Mouse (Mus musculus) mesoderm, embryonic 11.5 days (tissue): ENCODE results near the gene Rarres1.
A peak's percentile ranks its signal among the peaks of the same experiment; 100 is the strongest.

Source experiments
- DNase-seq: peaks from one replicate; pipeline ENCODE4 v3.0.0-alpha.2; 2012; ENCODE audit warnings: low read depth, low spot score

Rarres1 gene

GRCm38 (mm10) chr3:67515274-67515801 is at the start of gene Rarres1:
TSS of gene Rarres1 (minus strand) at chr3:67515523.
- DNase-seq, result peak; percentile 39

DNA sequence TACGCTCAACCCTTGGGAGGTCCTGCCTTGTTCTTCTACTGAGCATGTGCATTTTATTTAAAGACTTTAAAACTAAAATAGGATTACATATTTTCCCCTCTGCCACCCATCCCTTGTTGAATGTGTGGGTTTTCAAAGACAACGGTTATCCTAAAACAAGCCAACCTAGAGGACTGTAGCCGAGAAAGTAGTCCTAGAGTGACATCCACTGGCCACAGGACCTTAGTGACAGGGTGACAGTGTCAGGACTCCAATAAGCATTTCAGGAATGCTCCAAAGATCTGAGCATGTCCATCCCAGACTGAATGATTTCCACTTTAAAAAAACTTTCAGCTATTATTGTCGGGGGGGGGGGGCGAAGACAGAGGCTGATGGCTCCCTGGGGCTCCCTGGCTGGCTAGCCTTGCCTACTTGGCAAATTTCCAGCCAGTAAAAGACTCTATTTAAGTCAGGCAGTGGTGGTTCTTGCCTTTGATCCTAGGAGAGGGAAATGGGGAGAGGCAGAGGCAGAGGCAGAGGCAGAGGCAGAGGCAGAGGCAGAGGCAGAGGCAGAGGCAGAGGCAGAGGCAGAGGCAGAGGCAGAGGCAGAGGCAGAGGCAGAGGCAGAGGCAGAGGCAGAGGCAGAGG is 49.5 kb upstream of the Rarres1 start:
- DNase-seq, result no peak

DNA sequence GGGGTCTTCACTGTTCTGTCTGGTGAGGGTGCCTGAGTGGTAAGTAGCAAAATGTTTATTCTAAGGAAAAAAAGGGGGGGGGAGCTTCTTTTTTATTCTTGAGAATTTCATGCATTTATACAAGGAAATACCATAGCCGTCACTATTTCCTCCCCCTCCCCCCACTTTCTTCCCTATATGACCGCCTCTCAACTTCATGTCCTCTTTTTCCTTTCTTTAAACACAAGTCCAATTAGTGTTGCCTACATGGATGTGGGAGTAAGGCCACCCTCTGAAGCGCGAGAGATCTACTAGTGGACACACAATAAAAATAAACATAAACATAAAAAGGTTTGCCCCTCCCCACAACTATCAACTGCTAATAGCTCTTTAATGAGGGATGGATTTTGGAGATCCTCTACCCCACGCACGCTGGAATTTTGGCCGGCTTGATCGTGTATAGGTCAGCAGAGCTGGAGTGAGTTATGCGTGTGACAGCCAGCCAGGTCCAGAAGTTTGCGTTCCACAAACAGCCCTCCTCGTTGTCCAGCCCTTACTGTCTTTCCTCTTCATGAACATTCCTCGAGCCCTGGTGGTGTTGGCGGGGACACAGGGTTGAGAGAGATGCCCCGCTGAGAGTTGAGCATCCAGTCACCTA is 42.5 kb upstream of the Rarres1 start:
- DNase-seq, result no peak

GRCm38 (mm10) chr3:67557200-67557651 is 41.9 kb upstream of the Rarres1 start:
- peak; percentile 52 for DNase-seq

GRCm38 (mm10) chr3:67555211-67555610 is 39.9 kb upstream of the Rarres1 start:
- DNase-seq, result no peak

DNA sequence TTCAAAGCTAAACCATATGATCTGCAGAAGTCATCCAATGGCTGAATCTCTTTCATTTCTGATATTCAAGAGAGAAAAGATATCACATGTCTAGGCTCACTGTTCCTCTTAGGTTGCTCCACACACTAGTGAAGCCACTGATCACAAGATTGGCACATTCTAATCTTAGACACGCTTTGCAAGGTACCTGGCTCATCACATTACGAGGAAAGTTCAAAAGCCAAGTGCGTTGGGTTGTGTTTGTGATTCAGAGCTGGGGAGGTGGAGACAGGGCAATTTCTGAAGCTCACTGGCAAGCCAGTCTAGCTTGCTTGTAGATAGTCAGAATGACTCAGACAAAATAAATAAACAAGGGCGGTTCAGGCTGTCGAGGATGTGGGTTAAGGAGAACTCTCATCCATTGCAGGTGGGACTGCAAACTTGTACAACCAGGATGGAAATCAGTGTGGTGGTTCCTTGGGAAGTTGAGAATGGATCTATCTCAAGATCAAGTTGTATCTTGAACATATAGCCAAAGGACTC is 38.7 kb upstream of the Rarres1 start:
- DNase-seq, result no peak

DNA sequence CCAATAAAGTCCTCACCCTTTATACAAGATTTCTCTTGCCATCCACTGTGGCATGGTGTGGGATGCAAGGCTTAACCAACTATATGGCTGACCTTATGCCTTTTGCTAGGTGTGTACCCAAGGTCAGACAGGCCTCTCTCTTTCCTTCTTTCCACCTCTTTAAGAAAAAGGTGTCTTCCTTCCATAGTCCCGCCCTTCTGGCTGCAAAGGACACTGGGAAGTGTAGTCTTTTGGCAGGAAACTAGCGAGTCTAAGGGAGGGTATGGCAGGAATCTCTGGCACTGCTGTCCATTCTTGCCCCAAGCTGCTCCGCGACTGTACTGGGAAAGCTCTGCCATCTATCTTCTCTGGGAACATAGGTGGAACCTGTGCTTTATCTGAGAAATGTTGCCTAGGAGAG is 38.0 kb upstream of the Rarres1 start:
- DNase-seq, result no peak

GRCm38 (mm10) chr3:67551193-67551592 is 35.9 kb upstream of the Rarres1 start:
- no peak for DNase-seq

DNA sequence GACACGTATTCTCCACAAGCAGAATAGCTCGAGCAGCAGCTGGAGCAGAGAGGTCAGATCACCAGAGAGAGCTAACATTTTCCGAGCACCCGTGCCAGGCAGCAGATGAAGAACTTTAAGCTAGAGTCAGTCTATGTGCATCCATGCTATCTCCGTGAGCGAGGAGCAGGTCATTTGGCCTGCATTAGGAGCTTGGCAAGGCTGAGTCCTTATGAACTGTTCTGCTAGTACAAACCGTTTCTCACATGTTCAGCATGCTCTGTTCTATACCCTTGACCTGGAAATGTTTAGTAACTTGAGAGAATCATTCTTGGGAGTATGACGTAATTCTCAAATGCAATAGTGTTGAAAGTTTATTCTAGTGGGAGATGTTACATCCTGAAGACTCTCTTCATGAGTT is 28.3 kb upstream of the Rarres1 start:
- DNase-seq, result no peak

DNA sequence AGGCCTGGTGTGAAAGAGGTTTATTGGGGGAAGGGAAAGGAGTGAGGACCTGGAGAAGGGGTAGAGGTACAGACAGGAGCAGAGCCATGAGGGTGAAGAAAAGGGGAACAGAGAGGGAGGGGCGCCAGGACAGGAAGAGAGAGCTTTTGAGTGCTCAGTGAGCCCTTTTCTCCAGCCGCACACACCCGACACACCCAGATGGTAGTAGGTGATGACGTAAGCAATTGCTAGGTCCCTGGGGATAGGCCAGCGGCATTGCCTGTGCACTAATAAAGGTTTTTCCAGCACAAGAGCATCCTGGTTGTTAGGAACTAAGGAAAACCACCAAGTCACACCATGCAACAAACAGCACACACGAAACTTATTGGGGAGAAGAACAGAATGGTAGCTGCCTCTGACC is 9.4 kb upstream of the Rarres1 start:
- DNase-seq, result no peak

DNA sequence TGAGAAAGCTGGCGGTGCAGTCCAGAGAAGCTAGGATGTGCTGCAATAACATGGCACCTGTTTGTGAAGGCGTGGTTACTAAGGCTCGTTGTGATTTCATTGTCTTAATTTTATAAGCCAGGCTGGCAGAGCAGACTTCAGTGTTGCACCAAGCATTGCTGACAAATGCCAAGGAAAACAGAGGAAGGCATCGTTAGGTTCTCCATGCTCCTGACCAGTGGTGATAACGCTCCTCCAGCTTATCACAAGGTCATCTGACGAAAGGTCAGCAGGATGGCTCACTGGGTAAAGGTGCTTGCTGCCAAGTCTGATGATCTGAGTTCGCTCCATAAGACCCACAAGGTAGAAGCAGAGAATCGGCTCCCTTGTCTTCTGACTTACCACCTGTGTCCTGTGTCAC is 7.4 kb upstream of the Rarres1 start:
- no peak for DNase-seq

- no peak for DNase-seq
Observed at GRCm38 (mm10) chr3:67520568-67521143, 5.3 kb upstream of the Rarres1 start.

GRCm38 (mm10) chr3:67514801-67515273 is 486 bp downstream of the Rarres1 start:
- DNase-seq, result peak; percentile 21

GRCm38 (mm10) chr3:67512807-67513206 is 2.5 kb downstream of the Rarres1 start:
- peak; percentile 80 for DNase-seq

GRCm38 (mm10) chr3:67508216-67508892 is 7.0 kb downstream of the Rarres1 start:
- DNase-seq, result no peak

- DNase-seq, result no peak
Observed at GRCm38 (mm10) chr3:67505286-67505685, 10.0 kb downstream of the Rarres1 start.

DNA sequence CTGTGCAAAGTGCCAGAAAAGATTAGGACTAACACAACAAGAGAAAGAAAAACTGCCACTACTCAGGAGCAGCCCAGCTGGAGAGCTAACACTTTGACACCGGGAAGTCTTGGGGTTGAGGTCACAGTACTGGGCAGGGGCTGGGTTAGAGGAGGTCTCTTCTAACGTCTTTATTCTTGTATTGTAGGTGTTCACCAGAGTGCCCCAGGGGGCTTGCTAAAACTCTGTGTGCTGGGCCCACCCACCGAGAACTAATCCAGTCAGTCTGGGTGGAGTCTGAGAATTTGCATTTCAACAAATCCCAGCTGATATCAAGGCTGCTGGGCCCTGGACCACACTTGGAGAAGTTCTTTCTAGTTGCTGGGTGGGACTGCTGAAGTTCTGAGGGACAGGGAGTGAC is 11.4 kb downstream of the Rarres1 start:
- no peak for DNase-seq

- DNase-seq, result no peak
Observed at GRCm38 (mm10) chr3:67499406-67499791, 15.9 kb downstream of the Rarres1 start.

GRCm38 (mm10) chr3:67498773-67499405 is 16.4 kb downstream of the Rarres1 start:
- no peak for DNase-seq

- no peak for DNase-seq
Observed at GRCm38 (mm10) chr3:67497998-67498397, 17.3 kb downstream of the Rarres1 start.

DNA sequence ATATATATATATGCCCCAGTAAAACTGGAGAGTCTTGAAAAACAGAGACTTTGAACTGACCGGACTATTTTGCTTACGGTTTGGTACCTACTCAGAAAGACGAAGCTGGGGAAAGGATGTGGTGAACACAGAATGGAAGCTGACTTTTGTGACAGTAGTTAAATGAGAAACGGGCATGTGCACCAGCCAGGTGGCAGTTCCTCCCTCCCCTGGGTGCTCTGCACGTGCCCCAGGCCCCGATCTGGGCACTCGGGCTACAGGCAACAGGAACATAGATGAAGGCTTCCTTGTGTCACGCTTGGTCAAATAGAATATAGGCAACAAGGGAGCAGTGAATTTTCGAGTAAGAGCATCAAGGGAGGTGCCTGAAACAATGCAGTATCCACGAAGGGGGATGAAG is 19.0 kb downstream of the Rarres1 start:
- DNase-seq, result no peak
